ENCODE assay signal across 8 mouse cellular contexts in genomic region chr11:97310895-97311631, GRCm38 (mm10). TPM values are rescaled to one million over a fixed set of nuclear protein-coding genes. Genes with fewer than 3 reads are reported as not detected.
A peak's percentile ranks its signal among the peaks of the same experiment; 100 is the strongest.
DNase-seq lines count a peak whose midpoint lies in the region; ATAC-seq and TF ChIP-seq lines count a peak whose summit lies in the region.

No protein-coding gene starts in this region.

- peak overlapping the region; percentile 24; the same call in 1 of the 2 replicates for H3K9ac ChIP-seq in hindbrain, embryonic 14.5 days

- WGBS in hindbrain, embryonic 14.5 days, result 3% methylated on average over 18 of the region's 18 CpGs
- 5% methylated on average over 18 of the region's 18 CpGs for WGBS in lung, adult 2 months

- H3K27me3 ChIP-seq in hindbrain, embryonic 14.5 days (ENCODE audit: control insufficient read depth, insufficient read depth, low read length), result no peaks in the 10 kb centered on the region

- H3K4me2 ChIP-seq in hindbrain, embryonic 14.5 days (replicated peaks), result peak overlapping the region; percentile 75

- no peak for TF ChIP-seq CTCF in embryonic fibroblast, embryonic 13.5 days (IDR thresholded peaks at IDR 0.05; ENCODE audit: borderline replicate concordance, insufficient read depth, low read length)
- 0 out of 2 replicates have a peak, but pooled peaks have one; percentile 8 for TF ChIP-seq CTCF in lung, adult 2 months (IDR thresholded peaks at IDR 0.05; ENCODE audit: insufficient read depth, low read length)

- H3K36me3 ChIP-seq in hindbrain, embryonic 14.5 days (replicated peaks; ENCODE audit: control insufficient read depth, insufficient read depth), result no peaks in the 10 kb centered on the region

- DNase-seq in urinary bladder, postnatal 14 days (ENCODE audit: low spot score), result peak; percentile 20
- no peak for DNase-seq in urinary bladder, postnatal 10 days (ENCODE audit: low spot score)
- no peak for DNase-seq in hindbrain, embryonic 14.5 days (ENCODE audit: low spot score)
- peak; percentile 38 for DNase-seq in lung, adult 2 months
- DNase-seq in retina, postnatal 7 days (ENCODE audit: low read depth, low spot score), result peak; percentile 75
- DNase-seq in thymus, postnatal 0 days (ENCODE audit: low spot score), result no peak
- DNase-seq in cerebellum, postnatal 14 days, result no peak

- H3K4me3 ChIP-seq in embryonic fibroblast, embryonic 13.5 days (ENCODE audit: insufficient read depth, low read length), result peak overlapping the region; percentile 9; the same call in 1 of the 2 replicates
- H3K4me3 ChIP-seq in hindbrain, embryonic 14.5 days (replicated peaks; ENCODE audit: low read length), result 0 out of 2 replicates have a peak overlapping the region, but pooled peaks have one; percentile 7
- H3K4me3 ChIP-seq in lung, adult 2 months (replicated peaks; ENCODE audit: extremely low read depth, low read depth, low read length), result peak overlapping the region; percentile 45

- peak; percentile 80 for TF ChIP-seq POLR2A in embryonic fibroblast, embryonic 13.5 days (IDR thresholded peaks at IDR 0.05; ENCODE audit: low read depth, low read length)
- TF ChIP-seq POLR2A in lung, adult 2 months (IDR thresholded peaks at IDR 0.05; ENCODE audit: borderline replicate concordance, extremely low read depth, low read depth, low read length), result no peak

- no peak for ATAC-seq in hindbrain, embryonic 14.5 days (ENCODE audit: low FRiP score)

- H3K4me1 ChIP-seq in embryonic fibroblast, embryonic 13.5 days (ENCODE audit: control insufficient read depth, insufficient read depth, low read length), result no peaks in the 10 kb centered on the region
- H3K4me1 ChIP-seq in hindbrain, embryonic 14.5 days (replicated peaks; ENCODE audit: control insufficient read depth, insufficient read depth, low read length), result peaks cover 19% of the 10 kb centered on the region
- no peaks in the 10 kb centered on the region; the same call in none of the 2 replicates for H3K4me1 ChIP-seq in lung, adult 2 months (ENCODE audit: control insufficient read depth, insufficient read depth, low read length)

- peak overlapping the region; percentile 100 for H3K27ac ChIP-seq in embryonic fibroblast, embryonic 13.5 days (ENCODE audit: insufficient read depth, low read length)
- H3K27ac ChIP-seq in hindbrain, embryonic 14.5 days, result 0 out of 2 replicates have a peak overlapping the region, but pooled peaks have one; percentile 7

- H3K9me3 ChIP-seq in hindbrain, embryonic 14.5 days (ENCODE audit: control insufficient read depth, low read length), result no peaks in the 10 kb centered on the region

RNA-seq across cellular contexts. Expression of gene Mrpl45, which starts 4.5 kb away (rescaled TPM):
- 29.2 and 32.4 TPM in 2 replicates for polyA plus RNA-seq in embryonic fibroblast, embryonic 13.5 days (2011; ENCODE audit: insufficient read length, low read depth, missing spikeins)
- 32.8 and 37.3 TPM in 2 replicates for polyA plus RNA-seq in hindbrain, embryonic 14.5 days (2014; fragmentation: Nextera tagmentation; extraction: Ambion mirVana)
- 5.1 and 8.3 TPM in 2 replicates for polyA plus RNA-seq in lung, adult 2 months (2012; rRNA removed)
- polyA plus RNA-seq in thymus, postnatal 0 days (2015; fragmentation: Nextera tagmentation; extraction: Ambion mirVana), result 40.8 and 41.0 TPM in 2 replicates

RNA-seq across cellular contexts. Expression of gene Npepps, which starts 30.6 kb away (rescaled TPM):
- polyA plus RNA-seq in embryonic fibroblast, embryonic 13.5 days (2011; ENCODE audit: insufficient read length, low read depth, missing spikeins), result 137 and 148 TPM in 2 replicates
- 132 and 144 TPM in 2 replicates for polyA plus RNA-seq in hindbrain, embryonic 14.5 days (2014; fragmentation: Nextera tagmentation; extraction: Ambion mirVana)
- polyA plus RNA-seq in lung, adult 2 months (2012; rRNA removed), result 22.3 and 23.1 TPM in 2 replicates
- 57.2 and 64.4 TPM in 2 replicates for polyA plus RNA-seq in thymus, postnatal 0 days (2015; fragmentation: Nextera tagmentation; extraction: Ambion mirVana)

RNA-seq across cellular contexts. Expression of gene Gpr179, which starts 40.8 kb away (rescaled TPM):
- not detected in 2 replicates for polyA plus RNA-seq in embryonic fibroblast, embryonic 13.5 days (2011; ENCODE audit: insufficient read length, low read depth, missing spikeins)
- 0.23 and 0.50 TPM in 2 replicates for polyA plus RNA-seq in hindbrain, embryonic 14.5 days (2014; fragmentation: Nextera tagmentation; extraction: Ambion mirVana)
- polyA plus RNA-seq in lung, adult 2 months (2012; rRNA removed), result 0.23 and 0.24 TPM in 2 replicates
- polyA plus RNA-seq in thymus, postnatal 0 days (2015; fragmentation: Nextera tagmentation; extraction: Ambion mirVana), result 0.27 and 0.38 TPM in 2 replicates

RNA-seq across cellular contexts. Expression of gene Socs7, which starts 51.3 kb away (rescaled TPM):
- polyA plus RNA-seq in embryonic fibroblast, embryonic 13.5 days (2011; ENCODE audit: insufficient read length, low read depth, missing spikeins), result 10.0 and 10.6 TPM in 2 replicates
- polyA plus RNA-seq in hindbrain, embryonic 14.5 days (2014; fragmentation: Nextera tagmentation; extraction: Ambion mirVana), result 6.4 and 6.7 TPM in 2 replicates
- 9.8 and 11.3 TPM in 2 replicates for polyA plus RNA-seq in lung, adult 2 months (2012; rRNA removed)
- 3.1 and 3.7 TPM in 2 replicates for polyA plus RNA-seq in thymus, postnatal 0 days (2015; fragmentation: Nextera tagmentation; extraction: Ambion mirVana)

Comparison
In these comparisons a context has a peak if more than half of its experiments do, and no peak if none do; other contexts are left out.
1. DNase-seq: peak in urinary bladder, postnatal 14 days (single experiment), lung, adult 2 months (single experiment) and retina, postnatal 7 days (single experiment); none in urinary bladder, postnatal 10 days (single experiment), hindbrain, embryonic 14.5 days (single experiment), thymus, postnatal 0 days (single experiment) and cerebellum, postnatal 14 days (0 of 2).
2. Peak in every context shown above with its lines, with median percentiles within 50 percentile points of each other: H3K4me3 ChIP-seq.